Mouse (Mus musculus) retina, postnatal 7 days (tissue): ENCODE measurements around the gene Mbip.

Source experiments
- DNase-seq: peaks from one replicate; pipeline ENCODE4 v3.0.0-alpha.2; 2012; ENCODE audit warnings: low read depth, low spot score

The Mbip gene

GRCm38 (mm10) chr12:56295160-56295559 is 50.5 kb downstream of the Mbip start:
- no peak for DNase-seq

DNA sequence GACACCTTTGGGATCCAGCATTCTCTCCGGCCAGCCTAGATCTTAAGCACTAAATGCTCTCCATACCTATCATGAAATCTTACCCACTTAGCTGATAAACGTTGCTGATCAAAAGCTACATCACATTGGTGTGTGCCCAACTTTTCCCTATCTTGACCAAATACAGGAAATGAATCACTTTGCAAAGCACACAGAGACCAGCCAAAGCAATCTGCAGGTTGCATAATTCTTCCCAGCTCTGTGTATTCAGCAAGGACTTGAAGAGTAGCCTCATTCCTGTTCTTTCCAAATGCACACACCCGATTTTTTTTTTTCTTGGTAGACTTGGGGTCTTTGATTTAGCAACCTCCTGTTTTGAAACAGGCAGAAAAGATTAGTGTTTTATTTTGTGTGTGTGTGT is 57.1 kb downstream of the Mbip start:
- DNase-seq = no peak

DNA sequence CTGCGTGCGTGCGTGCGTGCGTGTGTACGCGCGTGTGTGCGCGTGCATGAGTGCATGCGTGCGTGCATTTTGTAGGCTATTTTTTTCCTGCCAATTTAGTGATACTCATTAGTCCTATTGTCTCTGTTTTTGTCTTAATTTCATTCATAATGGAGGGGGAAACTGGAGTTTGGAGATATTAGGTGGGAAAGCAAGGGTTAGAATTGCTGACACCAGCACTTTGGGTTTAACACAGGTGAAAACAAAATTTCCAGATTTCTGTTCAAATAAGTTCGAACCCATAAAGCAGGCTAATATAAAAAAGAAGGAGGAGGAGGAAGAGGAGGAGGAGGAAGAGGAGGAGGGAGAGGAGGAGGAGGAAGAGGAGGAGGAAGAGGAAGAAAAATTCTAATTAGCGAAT is 58.9 kb downstream of the Mbip start:
- no peak for DNase-seq

DNA sequence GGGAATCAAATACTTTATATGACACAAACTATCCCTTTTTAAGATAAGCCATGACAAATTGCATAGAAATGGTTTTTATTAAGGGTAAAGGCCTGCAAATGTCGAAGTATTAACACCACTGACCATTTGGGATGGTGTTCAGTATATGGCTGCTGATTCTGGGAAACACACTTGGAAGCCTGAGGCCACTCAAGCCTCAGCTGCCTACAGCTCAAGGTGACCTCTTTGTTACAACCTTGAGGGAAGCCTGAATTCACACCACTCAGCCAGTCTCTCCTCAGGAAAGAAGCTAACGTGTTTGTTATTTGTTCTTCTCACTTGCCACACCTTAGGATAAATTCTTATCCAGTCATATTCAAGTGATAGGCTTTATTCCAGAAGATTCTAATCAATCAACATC is 61.5 kb downstream of the Mbip start:
- no peak for DNase-seq

- no peak for DNase-seq
Measured at GRCm38 (mm10) chr12:56281649-56282048, 64.0 kb downstream of the Mbip start.
